Mouse (Mus musculus) ovary, postnatal 36 days (tissue): ENCODE measurements around the gene Larp7.

Source experiments
- DNase-seq: peaks from one replicate; pipeline ENCODE4 v3.0.0; 2022; ENCODE audit warnings: low spot score, mixed read lengths

The Larp7 gene

DNA sequence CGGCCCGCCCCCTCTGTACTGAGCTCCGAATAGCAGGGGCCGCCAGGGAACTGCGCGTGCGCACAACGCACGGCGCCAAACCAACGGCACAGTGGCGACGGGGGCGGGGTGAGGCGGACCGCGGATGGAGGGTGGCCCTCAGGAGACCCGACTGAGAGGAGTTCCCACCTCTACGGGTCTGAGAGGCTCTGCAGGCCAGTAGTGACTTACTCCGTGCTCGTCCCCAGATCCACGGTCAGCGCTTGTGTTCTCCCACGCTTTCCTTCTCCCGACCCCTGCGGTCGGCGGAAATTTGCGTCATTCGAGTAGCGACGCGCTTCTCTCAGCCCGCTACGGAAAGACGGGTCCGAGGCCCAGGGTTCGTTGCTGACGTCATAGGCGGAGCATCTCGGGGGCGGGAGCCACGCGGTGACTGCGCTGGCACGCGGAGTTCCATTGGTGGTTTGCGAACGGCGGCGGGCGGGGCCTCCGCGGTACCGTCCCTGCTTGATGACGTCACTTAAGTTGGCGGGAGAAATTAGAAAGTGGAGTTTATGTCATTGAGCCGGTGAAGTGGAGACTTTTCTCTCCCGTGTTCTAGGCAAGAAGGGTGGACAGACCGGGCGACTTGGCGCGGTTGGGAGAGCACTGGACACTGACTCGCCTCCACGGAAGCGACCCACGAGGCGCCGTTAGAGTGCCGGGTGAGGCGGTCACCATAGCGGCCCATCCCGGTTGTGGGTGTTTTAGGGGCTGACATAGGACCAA is at the start of gene Larp7, which contains the start of gene Zgrf1:
Larp7 (minus strand) TSS at position 377 of the 747 bp plus-strand sequence.
Zgrf1 (plus strand) TSS at position 517 of the 747 bp plus-strand sequence.
- DNase-seq = peak; percentile 98

DNA sequence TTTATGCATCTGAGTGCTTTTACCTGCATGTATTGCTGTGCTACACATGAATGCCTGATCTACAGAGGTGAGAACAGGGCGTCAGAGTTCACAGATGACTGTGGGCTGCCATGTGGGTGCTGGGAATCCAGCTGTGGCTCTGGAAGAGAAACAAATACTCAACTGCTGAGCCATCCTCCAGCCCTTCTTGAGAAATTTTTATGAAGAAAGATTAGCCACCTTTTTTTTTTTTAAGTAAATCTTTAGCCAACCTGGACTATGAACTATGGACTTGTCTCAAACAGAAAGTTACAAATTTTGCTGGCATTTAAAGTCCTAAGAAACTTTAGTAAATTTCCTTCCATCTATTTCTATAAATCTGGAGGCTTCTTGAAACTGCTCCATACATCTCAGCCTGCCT is 44.0 kb upstream of the Larp7 start:
- DNase-seq = no peak

DNA sequence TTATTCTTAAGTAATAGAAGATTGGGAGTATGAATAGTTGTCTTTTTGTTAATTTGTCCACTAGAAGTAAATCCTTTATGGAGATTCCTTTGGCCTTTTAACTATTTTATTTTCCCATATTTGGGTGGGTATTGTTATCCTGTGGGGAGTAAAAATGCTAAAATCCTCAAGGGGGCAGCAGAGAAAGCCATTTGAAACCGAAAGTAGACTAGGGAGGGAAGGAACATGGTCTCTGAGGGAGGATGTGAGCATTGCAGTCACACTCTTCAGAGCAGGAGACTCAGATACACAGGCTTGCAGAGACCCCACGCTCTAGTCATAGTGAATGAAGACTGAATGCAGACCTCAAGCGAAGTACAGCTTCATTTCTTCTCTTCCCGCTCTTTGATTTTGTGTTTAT is 19.4 kb upstream of the Larp7 start:
- no peak for DNase-seq

DNA sequence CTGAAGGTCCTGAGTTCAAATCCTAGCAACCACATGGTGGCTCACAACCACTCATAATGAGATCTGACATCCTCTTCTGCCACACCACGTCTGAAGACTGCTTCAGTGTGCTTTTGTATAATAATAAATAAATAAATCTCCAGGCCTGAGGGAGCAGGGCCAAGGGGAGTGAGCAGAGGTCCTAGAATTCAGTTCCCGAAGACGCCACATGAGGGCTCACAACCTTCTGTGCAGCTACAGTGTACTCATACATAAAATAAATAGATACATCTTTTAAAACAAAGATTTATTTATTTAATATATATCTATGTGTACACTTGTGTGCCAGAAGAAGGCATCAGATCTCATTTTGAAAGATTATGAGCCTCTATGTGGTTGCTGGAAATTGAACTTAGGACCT is 12.0 kb upstream of the Larp7 start:
- no peak for DNase-seq

DNA sequence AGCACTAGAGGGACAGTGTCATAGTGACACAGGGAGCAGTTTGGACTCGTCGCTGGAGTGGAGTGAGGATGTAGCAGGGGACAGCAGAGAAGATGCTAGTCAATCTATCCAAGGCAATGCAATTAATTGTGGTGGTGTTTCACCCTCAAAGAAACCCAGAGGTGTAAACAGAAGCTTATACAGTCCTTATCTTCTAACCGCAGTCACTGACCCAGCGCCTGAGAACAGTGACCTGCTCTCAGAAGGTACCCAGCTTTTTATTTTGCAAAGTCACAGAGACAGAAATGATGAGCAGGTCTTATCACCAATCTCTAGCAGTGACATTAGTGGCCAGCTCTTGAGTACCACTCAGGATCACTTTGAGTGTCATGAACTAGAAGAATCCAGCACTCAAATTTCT is 9.8 kb upstream of the Larp7 start:
- no peak for DNase-seq

DNA sequence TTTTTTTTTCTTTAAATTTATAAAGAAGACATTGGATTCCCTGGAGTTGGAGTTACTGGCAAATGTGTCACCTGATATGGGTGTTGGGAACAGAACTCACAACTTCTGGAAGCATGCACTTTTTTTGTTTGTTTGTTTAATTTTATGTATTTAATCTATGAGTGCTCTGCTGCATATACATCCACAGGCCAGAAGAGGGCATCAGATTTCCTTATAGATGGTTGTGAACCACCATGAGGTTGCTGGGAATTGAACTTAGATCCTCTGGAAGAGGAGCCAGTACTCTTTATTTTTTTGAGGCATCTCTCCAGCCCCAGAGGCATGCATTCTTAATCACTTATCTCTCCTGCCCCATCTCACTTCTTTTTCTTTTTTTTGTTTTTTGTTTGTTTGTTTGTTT is 5.1 kb upstream of the Larp7 start:
- no peak for DNase-seq

DNA sequence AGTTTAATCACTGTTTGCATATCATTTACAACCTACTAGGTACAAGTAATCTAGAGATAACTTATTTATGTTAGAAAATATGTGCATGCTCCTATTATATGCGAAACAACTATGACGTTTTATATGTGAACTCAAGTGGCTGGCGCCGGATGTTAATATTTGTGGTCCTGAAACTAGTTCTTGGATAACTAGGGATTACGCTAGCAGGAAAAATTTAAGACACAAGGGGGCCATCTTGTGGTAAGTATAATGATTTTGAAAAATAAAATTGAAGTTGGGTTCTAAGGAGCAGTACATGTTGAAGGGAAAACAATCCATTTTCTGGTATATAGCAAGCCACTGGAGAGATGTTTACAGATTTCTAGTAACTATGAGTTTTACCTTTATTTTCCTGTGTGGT is 1.6 kb upstream of the Larp7 start:
- no peak for DNase-seq

DNA sequence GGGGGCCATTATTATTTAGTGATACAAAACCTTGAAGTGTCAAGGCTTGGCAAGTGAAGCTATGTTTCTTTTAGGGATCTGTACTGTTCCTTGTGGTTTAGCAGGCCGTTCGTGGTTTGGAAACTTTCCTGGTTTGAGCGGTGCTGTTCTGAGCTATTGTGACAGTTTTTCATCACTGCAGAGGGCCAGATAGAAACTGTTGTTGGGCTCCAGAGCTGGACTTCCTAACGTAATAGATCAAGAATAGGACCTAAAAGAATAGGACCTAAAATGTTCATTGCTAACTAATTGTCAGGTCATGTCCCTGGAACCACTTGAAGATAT is 533 bp upstream of the Larp7 start:
- no peak for DNase-seq

DNA sequence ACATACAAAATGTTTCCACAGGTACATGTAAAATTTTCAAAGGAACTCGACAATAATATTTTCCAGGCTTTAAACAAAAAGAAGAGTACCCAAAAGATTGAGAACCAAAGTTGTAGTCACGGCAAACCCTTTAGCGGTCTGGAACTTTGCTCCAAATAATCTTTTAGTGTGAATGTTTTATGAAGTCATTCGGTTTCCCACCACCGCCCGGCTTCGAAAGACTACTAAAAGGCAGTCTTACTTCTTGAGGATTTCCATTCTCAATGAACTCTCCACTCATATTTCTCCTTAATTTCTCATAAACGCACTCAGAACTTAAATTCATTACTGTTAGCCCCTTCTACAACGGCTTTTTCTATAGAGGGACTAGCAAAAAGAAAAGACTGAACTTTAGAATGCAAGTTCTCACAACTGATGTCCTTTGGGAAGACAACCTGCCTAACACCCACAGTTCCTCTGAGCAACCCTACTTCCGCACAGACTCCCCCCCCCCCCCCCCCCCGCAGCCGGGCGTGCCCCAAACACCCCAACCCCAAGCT is 646 bp downstream of the Larp7 start:
- DNase-seq = no peak

DNA sequence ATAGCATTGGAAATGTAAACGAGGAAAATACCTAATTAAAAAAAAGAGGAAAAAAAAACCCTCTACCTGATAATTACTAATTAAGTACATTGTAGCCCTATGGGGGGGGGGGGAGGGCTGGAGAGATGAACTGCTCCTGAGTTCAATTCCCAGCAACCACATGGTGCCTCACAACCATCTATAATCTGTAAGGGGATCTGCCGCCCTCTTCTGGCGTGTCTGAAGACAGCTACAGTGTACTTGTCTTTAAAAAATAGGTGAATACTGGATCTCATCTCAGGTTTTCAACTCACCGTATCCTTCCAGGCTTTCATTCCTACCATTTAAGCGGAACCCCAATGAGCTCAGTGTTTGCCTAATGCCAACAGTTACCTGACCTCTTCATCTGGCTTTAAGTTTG is 5.3 kb downstream of the Larp7 start:
- peak; percentile 20 for DNase-seq

DNA sequence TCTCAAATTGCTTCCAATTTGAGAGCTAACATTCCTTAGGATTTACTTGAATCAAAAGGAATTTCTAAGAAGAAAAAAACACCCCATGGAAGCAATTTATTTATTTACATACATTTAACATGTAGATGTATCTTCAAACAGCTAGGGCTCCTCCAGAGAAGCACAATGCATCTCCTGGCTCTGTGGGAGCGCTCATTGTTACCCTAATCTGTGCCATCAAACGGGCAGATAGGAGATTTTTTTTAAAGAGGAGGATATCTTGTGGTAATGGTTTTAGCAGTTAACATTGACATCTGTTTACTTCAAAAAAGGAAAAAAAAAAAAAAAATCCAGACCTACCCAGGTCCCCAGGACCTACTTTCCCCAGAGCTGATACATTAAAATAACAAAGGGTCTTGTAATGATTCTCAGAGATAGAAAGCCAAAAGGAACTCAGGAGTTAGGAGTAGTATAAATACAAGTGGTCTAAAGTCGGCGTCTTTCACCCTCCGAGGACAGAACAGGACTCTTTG is 8.5 kb downstream of the Larp7 start:
- DNase-seq = no peak

DNA sequence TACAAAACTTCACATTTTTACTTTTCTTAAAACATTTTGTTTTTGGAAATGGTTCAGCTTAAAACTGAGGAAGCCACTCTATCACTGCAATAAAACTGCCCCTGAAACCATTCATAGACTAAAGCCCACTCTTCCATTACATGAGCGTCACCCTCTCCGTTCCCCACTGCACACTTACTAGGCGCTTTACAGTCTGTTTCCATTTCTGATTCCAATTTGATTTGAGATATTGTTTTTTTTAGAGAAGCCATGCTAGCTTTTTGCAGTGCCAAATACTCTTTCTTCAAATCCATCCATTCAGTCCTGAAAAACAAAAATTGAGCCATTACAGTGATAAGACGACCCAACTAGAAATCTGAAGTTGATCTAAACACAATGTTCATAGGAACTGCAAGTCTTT is 9.2 kb downstream of the Larp7 start:
- no peak for DNase-seq

DNA sequence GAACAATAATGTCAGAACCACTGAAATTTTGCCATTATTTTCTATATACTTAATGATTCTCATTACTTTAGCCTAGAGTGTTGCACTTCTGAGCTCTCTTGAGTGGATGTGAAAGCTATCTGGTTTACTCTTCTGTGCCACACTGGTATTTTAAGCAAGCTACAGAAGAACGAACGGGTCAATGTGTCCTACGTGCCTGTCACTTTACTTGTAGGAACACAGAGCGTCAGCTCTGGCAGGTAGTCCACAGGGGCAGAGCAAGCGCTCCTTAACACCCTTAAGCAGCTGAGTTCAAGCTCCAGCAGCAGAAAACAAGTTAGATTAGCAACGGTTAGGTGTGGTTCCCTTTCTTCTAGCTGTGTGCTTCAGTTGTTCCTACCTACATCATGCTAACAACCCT is 14.0 kb downstream of the Larp7 start:
- DNase-seq = no peak

DNA sequence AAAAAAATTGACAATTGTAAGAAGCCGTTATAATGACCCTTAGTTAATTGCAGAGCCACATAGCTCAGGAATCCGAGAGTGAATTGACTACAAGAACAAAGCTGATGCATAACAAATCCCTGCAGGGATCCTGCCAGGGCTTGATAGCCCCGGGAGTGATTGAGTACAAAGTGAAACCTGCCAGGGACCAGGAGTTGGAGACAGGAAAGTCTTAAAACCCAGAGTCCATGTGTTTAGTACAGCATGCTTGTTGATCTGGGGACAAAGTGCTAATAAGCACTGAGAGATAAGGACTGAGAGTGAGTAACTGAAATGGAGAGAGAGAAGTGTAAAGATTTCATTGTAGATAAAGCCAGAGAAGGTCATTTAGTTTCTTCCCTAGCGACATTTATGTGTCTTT is 22.9 kb downstream of the Larp7 start:
- no peak for DNase-seq

DNA sequence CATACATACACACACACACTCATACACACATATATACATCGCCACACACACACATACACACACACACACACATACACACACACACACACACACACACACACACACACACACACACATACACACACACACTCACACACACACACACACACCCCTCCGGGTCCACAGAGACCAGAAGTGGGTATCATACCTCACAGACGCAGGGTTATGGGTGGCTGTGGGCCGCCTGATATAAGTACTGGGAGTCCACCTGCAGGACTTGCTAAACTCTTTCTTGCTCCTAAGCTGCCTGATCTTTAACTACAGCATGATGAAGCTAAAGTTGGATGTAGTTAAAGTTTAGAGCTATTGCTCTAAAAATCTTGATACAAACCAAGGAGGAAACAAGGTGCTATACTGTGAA is 23.3 kb downstream of the Larp7 start:
- DNase-seq = no peak

DNA sequence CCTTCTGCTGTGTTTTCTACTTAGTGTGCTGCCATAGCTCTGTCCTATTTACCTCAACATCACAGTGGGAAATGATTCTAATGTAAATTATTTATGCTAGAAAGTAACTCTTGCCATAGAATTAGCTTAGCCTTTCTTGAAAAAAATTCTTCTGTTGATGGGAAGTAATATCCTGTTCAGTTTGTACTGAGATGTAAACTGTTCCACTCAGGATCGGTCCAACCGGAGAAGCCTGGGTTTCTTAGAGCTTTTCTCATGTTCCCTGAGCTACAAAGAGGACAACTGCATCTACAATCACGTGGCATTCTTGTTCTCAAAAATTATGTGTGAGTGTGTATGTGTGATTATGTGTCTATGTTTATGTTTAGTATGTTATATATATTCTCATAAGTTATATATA is 23.9 kb downstream of the Larp7 start:
- DNase-seq = no peak

DNA sequence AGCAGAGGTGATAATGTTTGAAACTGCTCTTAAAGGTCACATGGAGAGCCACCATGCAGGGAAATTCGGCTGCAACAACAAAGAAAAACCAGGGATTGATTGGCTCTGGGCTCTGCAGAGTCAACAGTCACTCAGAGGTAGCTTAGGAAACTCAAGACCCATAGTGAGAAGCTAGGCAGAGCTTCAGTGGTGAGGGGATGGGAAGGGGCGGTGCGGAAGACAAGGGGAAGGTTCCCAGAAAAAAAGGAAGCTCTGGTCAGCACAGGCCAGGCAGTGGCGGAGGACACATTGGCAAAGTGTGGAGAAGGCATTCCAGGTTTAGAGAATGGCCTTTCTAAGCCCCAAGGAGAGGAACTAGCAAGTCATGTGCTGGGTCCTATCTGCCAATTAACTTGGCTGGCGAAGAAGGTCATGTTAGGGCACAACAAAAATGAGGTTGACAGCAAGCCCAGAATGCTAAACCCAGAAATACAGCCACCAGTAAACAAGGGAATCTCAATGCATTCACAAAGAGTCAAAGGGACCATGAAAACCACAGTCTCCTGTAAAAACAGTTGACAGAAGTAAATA is 25.6 kb downstream of the Larp7 start:
- no peak for DNase-seq

DNA sequence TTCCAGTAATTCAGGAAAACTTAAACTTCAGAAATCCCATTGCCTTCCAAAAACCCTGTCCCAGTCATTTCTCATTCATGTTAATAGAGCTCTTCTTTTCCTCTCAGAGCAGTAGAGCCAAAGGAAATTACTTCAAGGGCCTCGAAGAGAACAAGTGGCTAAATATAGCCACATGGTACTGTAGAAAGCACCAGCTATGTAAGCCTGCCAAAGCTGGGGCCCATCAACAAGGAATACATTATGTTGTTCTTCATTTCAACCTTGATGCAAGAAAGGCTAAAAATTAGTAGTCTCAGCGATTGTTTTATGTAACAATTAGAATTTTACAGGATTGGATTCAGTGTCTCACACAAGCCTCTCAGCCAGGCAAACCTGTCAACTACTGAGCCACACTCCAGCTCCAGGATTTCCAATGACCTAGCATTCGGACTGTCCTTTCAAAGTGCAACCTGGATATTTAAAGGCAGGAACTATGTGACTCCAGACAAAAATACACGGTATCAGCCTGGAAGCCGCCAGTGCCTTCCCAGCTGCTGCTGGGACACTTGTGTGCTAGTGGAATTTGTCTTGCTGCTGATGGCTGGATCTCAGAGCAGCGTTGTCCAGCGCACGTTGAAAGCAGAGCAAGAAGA is 27.8 kb downstream of the Larp7 start:
- no peak for DNase-seq

DNA sequence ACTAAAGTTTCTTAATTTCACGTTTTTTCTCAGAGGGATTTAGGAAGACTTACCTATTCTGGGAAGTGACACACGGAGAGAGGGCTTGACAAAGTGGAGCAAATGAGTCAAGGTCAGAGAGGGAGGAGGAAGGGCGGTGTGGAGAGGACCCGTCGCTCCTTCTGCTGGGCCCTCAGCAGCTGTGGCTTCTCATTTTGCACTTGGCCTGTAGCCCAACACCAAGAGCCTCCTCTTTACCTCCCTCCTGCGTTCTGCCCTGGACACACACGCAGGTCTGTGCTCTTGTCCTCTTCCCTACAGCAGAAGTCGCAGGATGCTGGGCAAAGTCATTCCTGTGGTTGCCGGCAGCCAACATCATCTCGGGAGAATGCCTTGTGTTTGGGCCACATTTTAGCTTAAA is 32.0 kb downstream of the Larp7 start:
- DNase-seq = no peak

DNA sequence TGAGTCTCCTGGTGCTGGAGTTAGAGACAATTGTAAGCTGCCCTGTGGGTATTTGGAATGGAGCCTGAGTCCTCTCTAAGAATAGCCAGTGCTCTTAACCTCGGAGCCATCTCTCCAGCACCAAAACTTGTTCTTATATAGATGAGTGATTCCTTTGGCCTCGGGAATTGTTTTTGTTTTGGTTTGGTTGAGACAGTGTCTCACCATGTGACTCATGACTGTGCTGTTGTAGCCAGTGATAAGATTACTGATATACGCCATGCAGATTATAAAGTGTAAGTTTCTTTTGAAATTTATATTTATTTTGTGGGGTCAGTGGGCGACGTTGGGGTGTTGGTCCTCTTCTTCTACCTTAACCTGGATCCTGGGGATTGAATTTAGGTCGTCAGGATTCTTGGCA is 32.8 kb downstream of the Larp7 start:
- no peak for DNase-seq

DNA sequence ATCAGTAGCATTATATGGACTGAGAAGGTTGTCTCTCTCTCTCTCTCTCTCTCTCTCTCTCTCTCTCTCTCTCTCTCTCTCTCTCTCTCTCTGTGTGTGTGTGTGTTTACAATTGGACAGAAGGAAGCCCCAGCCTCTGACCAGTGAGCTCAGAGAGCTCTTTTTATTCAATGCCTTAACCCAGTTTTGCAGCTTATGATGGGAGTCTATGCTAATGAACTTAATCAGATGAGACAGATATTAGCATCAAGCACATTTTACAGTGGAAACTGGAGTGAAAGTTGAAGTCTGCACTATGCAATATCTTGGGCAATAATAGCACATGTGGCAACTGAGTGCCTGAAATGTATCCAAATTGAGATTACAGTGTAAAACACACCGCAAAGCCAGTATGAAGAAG is 37.9 kb downstream of the Larp7 start:
- DNase-seq = no peak

DNA sequence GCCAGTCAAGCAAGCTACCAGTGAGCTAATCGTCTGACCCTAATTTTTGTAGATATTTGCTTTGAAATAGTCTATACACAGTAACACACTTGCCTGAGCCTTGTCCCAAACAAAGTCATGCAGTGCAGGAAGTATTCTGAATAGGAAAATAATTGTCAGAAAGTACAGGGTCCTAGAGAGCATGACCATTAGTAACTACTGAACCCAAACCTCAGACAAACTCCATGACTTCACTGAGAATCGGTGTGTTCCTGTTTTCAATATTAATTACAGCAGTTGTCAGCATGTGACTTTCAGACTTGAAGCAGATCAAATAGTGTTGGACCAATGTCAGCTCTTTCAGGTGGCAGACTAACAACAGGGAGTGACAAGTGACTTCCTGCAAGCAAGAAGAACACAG is 39.5 kb downstream of the Larp7 start:
- DNase-seq = no peak

DNA sequence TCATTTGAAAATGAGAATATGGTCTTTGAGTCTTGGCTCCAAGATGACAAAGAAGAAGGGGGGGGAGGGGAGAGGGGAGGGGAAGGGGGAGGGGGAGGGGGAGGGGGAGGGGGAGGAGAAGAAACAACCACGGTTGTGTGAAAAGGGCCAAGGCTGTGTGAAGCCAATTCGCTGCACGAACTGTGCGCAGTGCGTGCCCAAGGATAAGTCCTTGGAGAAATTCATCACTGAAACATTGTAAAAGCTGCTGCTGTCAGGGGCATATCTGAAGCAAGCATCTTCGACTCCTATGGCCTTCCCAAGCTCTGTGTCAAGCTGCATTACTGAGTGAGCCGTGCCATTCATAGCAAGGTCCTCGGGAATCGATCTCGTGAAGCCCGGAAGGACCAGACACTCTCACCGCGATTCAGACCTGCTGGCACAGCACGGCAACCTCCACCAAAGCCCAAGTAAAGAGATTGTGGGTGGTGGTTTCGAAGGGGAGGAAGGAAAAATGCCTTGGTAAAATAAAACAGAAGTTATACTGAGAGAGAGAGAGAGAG is 40.3 kb downstream of the Larp7 start:
- no peak for DNase-seq
